Mouse (Mus musculus) neutrophil, adult 5-6 weeks (primary cell): ENCODE measurements around the gene Mrpl42. TPM values are rescaled to one million over a fixed set of nuclear protein-coding genes. Genes with fewer than 3 reads are reported as not detected.

Experiments used
- ATAC-seq: fragments of 151-379, 151-347 bp; 2 replicates; pipeline ENCODE4 v1.8.0; 2017; ENCODE audit warnings: mild to moderate bottlenecking, moderate TSS enrichment; ENCODE audit not compliant: insufficient number of reproducible peaks, poor library complexity, low FRiP score, severe bottlenecking; ENCODE audit errors: extremely low read depth
- total RNA-seq: library from RNA; stranded (forward); fragments of 200-1000 nt; gene quantifications from 2 replicates; pipeline ENCODE4 v1.2.3, GENCODE M21; 2017

Mrpl42 gene
- total RNA-seq, 1 experiment from 2014 or later, result 49.7 TPM

DNA sequence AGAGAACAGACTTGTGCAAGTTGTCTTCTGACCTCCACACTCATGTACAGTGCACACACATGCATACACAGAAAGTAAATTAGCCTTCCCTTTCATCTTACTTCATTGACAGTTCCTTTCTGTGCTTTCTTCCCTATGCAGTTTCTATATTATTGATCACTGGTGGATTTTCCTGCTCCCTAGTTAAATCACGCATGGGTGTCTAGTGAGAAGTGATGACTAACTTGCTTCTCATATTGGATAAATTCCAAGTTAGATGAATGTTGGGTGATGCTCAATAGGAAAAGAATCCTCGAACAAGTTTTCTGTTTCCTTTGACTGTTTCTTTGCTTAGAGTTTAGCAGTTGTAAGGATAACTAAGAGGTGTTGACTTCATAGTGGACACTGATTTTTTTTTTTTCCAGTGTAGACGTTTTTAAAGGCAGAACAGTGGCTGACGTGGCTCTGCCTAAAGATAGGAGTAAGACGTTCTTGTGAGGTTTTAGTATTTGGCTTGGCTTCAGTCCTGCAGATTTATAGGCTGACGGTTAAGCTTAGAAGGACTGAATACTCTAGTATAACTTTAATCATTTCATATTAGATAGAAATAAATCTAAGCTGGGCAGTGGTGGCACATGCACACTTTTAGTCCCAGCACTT, 23.4 kb upstream of the Mrpl42 start:
- no peak for ATAC-seq

- no peak for ATAC-seq
Observed at GRCm38 (mm10) chr10:95517656-95518055, 15.9 kb upstream of the Mrpl42 start.

- 0 out of 2 replicates have a peak, but pooled peaks have one; percentile 1 for ATAC-seq
Observed at GRCm38 (mm10) chr10:95515293-95515931, 13.7 kb upstream of the Mrpl42 start.

- ATAC-seq, result peak; percentile 86
Observed at GRCm38 (mm10) chr10:95514656-95515292, 13.0 kb upstream of the Mrpl42 start, which contains the start of gene Ube2n. Ube2n (plus strand) TSS chr10:95515145.

GRCm38 (mm10) chr10:95513768-95514556, 12.2 kb upstream of the Mrpl42 start:
- ATAC-seq, result no peak

GRCm38 (mm10) chr10:95512635-95513034, 10.9 kb upstream of the Mrpl42 start:
- no peak for ATAC-seq

- no peak for ATAC-seq
Observed at GRCm38 (mm10) chr10:95509263-95509662, 7.5 kb upstream of the Mrpl42 start.

- peak; percentile 60; the same call in 1 of the 2 replicates for ATAC-seq
Observed at GRCm38 (mm10) chr10:95508793-95509192, 7.1 kb upstream of the Mrpl42 start.

GRCm38 (mm10) chr10:95508126-95508525, 6.4 kb upstream of the Mrpl42 start:
- no peak for ATAC-seq

DNA sequence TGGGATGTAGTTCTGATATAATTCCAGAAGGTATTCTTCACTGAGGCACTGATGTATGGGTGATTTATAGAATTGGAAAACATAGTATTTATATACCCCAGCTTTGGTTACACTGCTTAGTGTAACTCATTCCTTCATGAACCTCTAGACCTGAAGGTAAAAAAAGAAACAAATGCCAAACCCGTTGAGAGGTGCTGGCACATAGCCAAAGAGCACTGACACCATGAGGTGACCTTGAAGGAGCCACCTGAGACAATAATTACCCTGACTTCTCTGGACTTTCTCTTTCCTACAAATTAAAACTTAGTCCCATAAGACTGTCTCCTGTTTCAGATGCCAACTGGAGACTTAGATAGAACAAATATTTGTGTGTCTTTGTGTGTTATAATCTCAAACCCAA, 2.6 kb upstream of the Mrpl42 start:
- ATAC-seq, result no peak

DNA sequence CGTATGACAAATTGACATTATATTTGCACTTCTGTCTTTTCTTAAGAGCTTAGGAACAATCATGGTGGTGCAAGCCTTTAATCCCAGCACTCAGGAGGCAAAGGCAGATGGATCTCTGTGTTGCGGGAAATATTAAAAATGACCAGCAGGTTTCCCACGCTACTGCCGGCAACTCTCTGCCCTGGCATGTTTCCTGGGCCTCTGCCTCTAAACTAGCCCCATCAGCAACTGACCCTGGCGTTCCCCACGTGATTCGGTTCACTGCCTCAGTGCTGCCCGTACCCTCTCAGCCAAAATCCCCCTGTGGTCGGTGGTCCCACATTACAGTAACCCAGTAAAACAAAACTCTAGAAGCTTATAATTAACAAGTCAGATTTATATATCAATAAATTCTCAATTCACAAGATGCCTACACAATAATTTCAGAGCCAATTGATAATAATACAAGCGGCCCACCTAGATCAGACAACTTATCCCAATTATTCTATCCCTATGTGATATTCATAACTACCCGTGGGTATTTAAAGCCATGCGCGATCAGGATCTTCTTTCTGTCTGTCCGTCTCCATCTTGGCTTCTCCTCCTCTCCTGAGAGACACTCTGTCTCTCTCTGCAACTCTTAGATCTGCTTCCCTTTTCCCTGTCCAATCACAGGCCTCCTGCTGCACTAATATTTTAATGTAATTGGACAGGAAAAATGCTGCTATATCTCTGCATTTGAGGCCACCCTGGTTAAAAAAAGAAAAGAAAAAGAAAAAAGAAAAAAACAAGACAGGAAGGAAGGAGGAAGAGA, 1.9 kb upstream of the Mrpl42 start:
- ATAC-seq, result no peak

- ATAC-seq, result no peak
Observed at GRCm38 (mm10) chr10:95501033-95501432, 707 bp downstream of the Mrpl42 start.

- no peak for ATAC-seq
Observed at GRCm38 (mm10) chr10:95494268-95494667, 7.5 kb downstream of the Mrpl42 start.

DNA sequence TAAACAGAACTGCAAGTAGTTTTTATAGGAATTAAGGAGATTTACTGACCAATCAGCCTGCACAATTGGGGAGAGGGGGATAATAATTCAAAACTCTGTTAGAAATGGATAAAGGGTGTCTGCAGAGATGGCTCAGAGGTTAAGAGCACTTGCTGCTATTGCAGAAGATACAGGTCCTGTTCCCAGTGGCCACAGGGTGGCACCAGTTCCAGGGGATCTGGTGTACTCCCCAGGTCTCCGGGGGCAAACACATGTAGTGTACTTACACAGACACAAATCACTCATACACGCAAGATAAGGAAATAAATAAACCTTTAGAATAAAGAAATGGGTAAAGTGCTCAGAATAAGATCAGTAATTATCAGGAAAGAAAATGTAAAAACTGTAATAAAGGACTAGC, 12.1 kb downstream of the Mrpl42 start:
- ATAC-seq, result no peak

DNA sequence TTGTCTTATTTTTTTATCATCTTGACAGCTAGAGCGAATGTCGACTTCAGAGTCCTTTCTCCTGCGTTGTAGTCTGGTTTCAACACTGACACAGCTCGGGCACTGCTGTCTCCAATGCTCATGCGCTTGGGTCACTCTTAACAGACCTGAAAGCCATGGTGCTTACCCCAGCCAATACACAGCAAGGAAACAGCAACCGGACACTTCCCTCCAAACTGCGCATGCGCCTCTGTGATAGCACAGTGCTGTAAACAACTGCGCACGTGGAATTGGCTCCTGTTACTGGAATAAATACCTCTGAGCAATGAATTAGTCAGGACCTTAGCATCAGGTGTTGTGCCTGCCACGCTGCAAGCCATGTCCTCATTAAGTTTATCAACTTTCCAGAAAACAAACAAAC, 24.2 kb downstream of the Mrpl42 start:
- ATAC-seq, result no peak

DNA sequence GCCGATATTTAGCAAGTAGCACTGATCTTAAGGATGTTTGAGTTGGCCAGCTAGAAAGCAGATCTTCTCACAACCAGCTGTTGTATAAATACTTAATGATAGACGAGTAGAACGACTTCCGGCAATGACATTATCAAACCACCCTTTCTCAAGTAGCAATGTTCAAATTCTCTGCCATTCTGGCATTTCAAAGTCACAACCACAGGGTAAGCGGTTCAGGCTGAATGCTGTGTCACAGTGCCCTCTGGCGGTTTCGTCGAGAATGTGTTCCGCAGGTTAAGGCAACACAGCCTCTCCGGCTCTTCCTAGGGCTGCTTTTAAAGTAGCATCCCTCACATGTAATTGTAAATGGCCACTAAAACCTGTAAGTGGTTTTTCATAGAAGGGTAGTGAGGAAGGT, 25.8 kb downstream of the Mrpl42 start:
- ATAC-seq, result peak; percentile 93

DNA sequence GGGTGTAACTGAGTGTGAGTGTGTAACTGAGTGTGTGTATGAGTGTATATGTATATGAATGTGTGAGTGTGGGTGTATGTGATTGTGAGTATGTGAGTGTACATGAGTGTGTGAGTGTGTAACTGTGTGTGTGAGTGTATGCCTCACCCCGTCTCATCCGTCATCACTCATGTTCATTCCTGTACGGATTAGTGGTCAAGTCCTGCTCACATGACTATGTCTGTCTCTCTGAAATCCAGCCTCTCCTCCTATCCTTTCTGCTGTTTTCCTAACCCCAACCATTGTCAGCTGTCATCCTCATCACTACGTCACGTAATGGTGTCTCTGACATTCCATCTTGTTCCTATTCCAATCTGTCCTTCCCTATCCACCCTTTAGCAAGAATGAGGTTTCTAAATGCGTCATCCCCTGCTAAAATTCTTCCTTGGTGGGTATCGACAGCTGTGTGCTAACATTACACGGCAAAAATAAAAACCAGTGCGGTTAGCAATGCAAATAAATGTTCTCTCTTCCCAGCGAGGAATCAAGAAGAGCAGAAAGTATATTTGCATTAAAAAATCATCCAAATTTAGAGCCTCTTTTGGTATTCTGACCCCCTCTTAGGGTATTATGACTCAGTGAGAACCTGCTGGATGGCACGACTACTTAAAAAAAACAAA, 29.7 kb downstream of the Mrpl42 start:
- ATAC-seq, result no peak

DNA sequence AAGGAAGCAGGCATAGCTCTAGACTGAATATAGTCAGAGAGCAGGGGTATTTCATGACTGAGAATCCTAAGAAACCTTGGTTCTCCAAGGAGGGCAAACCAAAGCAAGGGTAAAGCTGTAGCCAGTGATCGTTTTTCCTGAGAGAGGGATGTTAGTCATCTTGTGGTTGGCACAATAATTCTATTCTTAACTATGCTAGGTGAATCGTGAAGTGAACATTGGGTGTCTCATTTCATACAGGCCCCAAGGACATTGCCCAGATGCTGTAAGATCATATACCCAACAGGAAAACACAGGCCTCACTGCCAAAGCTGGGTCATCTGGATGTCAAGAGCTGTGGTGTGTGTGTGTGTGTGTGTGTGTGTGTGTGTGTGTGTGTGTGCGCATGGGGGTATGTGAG, 30.6 kb downstream of the Mrpl42 start:
- ATAC-seq, result no peak
